Mouse (Mus musculus): ENCODE results near the gene Gjd2.

Gjd2 gene

DNA sequence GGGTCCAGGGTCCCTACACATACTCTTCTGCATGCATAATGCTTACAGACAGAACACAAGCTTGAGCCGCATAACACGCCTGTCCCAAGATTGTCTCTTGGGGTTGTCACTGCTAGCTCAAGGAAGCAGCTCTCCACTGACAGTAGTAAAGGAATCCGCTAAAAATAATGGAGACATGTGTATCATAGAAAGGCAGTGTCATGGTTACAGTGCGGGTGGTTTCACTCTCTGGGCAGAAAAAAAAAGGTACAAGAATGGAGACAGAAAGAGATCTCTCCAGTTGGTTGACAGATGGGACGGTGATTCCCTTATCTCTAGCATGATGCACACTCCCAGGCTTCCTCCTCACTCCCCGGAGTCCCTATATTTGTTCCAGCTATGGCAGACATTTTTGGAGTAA, 1.4 kb upstream of the Gjd2 start:
- intact Hi-C loops (cut with DNase I), result no loop called here

DNA sequence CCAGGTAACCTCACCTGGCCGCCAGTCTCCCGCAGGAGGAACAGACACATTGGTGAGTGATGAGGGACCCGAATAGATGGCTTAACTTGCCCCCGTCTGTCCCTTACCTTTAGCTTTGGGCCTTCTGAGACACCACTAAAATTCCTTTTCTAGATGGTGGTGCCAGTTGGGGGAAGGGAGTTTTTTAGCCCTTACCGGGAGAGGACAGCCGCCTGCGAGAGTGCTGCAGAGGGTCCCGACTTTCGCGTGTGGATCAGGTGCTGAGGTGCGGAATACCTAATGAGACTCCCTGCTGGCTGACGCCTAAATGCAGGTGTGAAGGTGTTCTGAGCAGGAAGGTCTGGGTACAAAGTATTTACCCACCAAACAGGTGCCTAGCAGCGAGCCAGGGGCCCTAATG, 427 bp upstream of the Gjd2 start:
- intact Hi-C loops (cut with DNase I), result no loop called here

DNA sequence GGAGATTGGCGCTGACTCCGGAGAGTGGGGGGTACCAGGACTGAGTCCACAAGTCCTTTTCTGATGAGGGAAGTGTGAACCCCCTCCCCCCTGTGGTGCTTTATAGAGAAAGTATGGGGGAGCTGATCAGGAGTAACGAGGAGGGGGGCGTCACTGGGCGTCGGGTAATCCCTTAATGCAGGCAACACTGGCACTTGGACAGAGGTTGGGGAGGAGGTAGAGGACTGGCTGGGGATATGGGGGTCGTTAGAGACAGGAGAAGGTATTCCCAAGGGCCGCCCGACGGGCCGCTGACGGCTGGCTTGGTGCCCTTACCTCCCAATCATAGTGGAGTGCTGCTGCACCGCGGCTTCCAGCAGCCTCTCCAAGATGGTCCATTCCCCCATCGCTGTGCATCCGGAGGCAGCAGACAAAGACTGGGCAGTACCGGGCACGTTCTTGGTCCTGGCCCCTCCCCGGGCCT, 639 bp downstream of the Gjd2 start:
- intact Hi-C loops (cut with DNase I), result no loop called here

DNA sequence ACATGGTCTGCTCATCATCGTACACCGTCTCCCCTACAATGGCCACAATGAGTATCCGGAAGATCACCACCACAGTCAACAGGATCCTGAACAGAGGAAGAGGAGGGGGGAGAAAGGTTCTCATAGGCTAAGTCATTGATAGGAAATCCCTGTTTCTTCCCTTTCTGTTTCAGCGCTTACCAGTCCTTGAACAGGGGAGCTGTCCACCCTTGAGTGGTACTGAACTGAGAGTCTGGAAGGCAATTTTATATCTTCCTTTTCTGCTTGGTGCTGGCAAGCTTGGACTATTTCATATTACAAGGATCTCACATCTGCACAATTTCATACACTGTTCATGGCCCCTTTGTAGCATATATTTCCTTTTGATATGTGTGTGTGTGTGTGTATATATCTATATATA, 1.6 kb downstream of the Gjd2 start:
- intact Hi-C loops (cut with DNase I), result no loop called here

DNA sequence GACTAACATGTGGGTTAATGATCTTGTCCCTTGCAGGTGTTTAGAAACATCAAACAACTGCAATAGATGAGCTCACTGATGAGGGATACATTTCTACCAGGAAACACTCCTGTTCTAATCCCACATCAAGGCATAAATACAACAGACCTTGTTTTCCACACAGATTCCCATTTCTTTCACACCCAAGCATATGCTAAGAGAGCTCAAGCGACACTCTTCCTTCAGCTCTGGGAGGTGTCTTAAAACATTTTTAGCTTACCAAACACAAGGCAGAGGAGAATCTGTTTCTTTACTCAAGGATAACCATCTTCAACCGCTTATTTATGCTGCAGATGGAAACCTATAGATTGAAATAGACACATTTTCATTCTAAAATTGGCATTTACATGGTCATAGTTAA, 5.1 kb downstream of the Gjd2 start:
- intact Hi-C loops (cut with DNase I), result no loop called here

DNA sequence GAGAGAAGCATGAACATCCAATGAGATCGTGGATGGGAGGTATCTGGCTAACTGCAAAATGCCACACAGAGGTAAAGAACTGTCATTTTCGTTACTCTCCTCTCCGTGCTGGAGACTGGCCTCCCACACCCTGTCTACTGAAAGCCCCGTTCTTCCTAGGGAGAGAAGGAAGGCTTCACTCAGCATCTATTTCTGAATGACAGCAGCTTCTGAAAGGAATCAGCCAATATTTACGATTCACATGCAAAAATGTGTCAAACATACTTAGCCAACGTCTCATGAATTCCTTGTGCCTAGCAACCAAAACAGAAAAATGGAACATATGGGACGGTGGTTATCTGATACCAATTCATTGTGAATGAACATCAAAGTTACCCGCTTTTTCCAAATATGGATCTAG, 15.9 kb downstream of the Gjd2 start:
- intact Hi-C loops (cut with DNase I), result no loop called here

DNA sequence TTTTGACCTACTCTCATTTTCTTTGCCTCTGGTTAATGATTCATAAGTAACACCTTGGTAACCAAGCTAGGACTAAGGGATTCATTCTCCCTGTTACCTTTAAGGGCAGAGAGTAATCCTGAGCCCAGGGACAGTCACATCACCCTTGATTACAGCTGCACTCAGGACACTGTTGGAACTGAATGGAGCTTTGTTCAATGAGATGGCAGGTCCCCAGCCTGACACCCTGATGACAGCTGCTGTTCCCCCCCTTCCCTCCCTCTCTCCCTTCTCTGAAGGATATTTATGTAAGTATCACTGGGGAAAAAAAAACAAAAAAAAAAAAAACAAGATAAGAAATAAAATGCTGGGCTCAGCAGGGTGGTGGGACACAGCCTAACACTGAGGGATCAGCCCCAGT, 16.5 kb downstream of the Gjd2 start:
- intact Hi-C loops (cut with DNase I), result no loop called here

DNA sequence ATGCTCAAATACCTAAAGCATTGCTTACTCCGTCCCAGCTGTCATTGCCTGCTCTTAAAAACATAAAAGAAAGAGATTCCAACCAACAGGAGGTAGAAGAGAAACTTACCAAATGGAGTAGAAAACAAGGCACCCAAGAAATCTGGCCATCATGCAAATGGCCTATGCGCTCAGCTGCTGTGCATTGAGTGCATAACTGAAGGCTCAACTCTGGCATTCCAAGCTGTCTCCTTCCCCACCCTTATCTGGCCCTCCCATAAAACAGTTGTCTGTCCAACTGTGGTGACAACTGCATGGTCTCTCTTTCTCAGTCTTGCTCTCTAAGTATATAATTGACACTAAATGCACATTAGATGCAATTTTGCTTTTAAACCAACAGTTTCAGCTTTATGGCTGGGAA, 28.5 kb downstream of the Gjd2 start:
- intact Hi-C loops (cut with DNase I), result no loop called here

DNA sequence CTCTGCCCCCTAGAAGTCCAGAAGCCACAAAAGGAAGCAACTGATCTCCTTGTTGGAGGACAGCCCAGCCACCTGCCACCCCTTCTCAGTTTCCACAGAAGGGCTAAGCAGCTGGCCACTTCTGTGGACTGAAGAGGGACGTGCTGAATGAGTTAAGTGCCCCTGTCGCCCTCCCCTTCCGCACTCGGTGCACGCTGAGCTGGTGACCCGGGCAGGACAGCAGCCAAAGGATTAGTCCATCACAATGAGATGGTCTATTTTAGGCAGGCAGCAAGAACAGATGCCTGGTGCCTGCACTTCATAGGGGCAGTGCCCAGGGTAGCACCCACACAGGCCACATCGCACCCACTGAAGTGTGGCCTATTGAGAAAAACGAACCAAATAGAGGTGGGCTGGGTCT, 32.8 kb downstream of the Gjd2 start:
- intact Hi-C loops (cut with DNase I), result no loop called here

DNA sequence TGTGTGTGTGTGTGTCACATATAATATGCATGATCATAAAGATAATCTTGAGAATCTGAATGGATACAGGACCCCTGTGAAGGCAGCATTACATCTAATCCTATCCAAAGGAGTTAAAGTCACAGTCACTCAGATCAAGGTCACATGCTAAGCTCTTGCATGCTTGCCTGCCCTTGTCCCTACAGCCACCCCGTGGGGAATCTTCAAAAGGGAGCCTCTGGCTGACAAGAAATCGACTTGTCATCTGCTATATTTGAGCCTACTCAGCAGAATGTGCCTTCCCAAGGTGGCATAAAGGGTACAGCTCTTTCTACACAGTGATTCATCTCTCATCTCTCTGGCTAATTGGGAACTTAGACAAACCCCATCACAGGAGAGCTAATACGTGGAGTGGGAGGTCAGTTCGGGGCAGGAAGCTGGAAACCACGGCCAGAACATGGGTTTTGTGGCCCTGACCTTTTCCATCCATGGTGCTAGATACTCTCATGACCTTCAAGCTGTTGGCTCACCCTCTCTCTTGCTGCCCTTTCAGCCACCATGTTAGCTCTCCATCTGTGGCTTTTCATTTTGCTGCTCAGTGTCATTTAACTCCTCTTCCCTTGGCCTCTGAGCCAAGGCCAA, 35.2 kb downstream of the Gjd2 start:
- intact Hi-C loops (cut with DNase I), result no loop called here

DNA sequence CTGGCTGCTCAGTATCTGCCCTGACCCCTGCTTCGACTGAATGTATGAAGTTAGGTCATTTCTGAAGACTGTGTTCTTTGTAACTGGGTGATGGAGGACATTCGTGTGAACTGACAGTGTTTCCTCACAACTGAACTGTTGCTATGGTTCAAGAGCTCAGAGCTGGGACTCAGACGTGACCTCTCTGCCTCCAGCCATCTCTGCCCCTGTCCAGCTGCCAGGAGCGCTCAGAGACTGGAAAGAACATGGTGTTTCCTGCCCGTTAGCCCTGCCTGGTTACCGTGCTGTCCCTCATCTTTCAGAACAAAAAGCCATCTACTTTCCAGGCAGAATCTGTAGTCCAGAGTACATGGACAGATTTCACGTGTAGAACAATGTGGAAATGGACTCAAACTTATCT, 39.5 kb downstream of the Gjd2 start:
- intact Hi-C loops (cut with DNase I), result no loop called here

DNA sequence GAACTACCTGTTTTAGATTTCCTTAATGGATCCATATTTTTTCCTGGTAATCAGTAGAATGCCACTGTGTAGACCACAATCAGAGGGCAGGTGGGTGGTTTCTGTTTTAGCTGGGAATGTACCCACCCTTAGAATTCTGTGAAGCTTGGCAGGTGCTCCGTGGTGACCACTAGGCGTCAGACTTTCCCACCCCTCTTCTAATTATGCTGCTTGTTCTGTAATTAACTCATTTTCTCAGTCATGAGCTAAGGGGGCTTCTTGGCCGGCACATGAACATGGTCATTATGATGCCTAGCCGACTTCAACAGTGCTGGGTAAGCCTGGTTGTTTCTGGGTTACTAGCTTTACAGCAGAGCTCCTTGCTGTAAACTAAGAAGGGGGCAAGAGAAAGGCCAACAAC, 47.0 kb downstream of the Gjd2 start:
- intact Hi-C loops (cut with DNase I), result loop anchor here (10.0 kb wide), 1 partner anchor 178 kb away; no protein-coding TSS in a partner anchor

All from adrenal gland (tissue).